Comparison of ENCODE assay signal across 9 mouse cellular contexts in the genomic region with DNA sequence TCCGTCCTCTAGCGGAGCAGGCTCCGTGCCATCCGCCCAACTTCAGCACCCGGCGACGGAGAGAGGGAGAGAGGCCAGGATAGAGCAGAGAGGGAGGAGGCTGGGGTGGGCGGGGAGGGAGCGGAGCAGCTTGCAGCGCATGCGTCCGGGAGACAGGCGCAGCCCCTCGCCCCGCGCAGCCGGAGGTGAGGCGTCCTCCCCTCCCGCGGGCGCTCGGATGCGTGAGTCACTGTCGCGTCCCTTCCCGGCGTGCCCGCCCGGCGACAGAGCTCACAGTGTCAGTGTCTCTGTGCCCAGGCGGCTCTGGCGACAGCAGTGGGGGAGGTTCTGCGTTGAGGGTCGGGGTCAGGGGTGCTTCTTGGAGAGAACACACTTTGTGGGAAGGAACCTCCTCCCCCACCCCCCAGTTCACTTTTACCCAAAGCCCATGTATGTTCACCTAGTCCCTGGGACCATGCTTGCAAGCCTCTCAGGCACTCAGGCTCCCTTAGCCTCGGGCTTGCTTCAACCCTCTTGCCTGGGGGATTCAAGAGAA. TPM values are rescaled to one million over a fixed set of nuclear protein-coding genes. Genes with fewer than 3 reads are reported as not detected.
A peak's percentile ranks its signal among the peaks of the same experiment; 100 is the strongest.
DNase-seq lines count a peak whose midpoint lies in the region; ATAC-seq and TF ChIP-seq lines count a peak whose summit lies in the region.
"Had no signal": no experiment of that assay in that cellular context is flagged by ENCODE, and none has a peak within 500 bp of the region (broad histone marks: within the 10 kb centered on the region; RNA-seq: fewer than 3 reads in every experiment).

A gene (minus strand): TSS at position 107 of the 535 bp plus-strand sequence.

- peak; percentile 69; the same call in 1 of the 2 replicates for TF ChIP-seq POLR2A in cortical plate, adult 2 months (IDR thresholded peaks at IDR 0.05; ENCODE audit: extremely low read depth, insufficient read depth, low read length)

- peak; percentile 62 for DNase-seq in layer of hippocampus, adult 11-12 months (ENCODE audit: low spot score)
- no peak for DNase-seq in layer of hippocampus, adult 9-10 months (ENCODE audit: low spot score)
- DNase-seq in gastrocnemius, postnatal 25 days: peak; percentile 10
- DNase-seq in liver: peak; percentile 43
- peak; percentile 56 for DNase-seq in yolk sac, embryonic 10.5 days (ENCODE audit: low spot score)

- peak within 1 kb of the TSS; percentile 67 for H3K9ac ChIP-seq in intestine, embryonic 16.5 days (ENCODE audit: low read depth, low read length)
- H3K9ac ChIP-seq in neural tube, embryonic 14.5 days (replicated peaks; ENCODE audit: low read depth, low read length): peak within 1 kb of the TSS; percentile 95

- H3K9me3 ChIP-seq in intestine, embryonic 16.5 days (ENCODE audit: control insufficient read depth, low read length): no peaks in the 10 kb centered on the region
- no peaks in the 10 kb centered on the region for H3K9me3 ChIP-seq in neural tube, embryonic 14.5 days (ENCODE audit: control insufficient read depth, low read length)

- TF ChIP-seq CTCF in cortical plate, adult 2 months (IDR thresholded peaks at IDR 0.05; ENCODE audit: extremely low read depth, insufficient read depth, low read length): no peak

- peak within 1 kb of the TSS; percentile 52 for H3K4me3 ChIP-seq in cortical plate, adult 2 months (ENCODE audit: insufficient read depth, low read length)
- H3K4me3 ChIP-seq in intestine, embryonic 16.5 days (ENCODE audit: low read length): peak within 1 kb of the TSS; percentile 69
- peak within 1 kb of the TSS; percentile 91 for H3K4me3 ChIP-seq in neural tube, embryonic 14.5 days (ENCODE audit: low read depth, low read length)

- H3K4me1 ChIP-seq in cortical plate, adult 2 months (ENCODE audit: control insufficient read depth, insufficient read depth, low read length): no peaks in the 10 kb centered on the region; the same call in 1 of the 2 replicates
- H3K4me1 ChIP-seq in intestine, embryonic 16.5 days (ENCODE audit: control insufficient read depth, insufficient read depth, low read length): no peaks in the 10 kb centered on the region
- H3K4me1 ChIP-seq in neural tube, embryonic 14.5 days (ENCODE audit: control insufficient read depth, insufficient read depth, low read length): no peaks in the 10 kb centered on the region

- H3K27me3 ChIP-seq in intestine, embryonic 16.5 days (replicated peaks; ENCODE audit: control insufficient read depth, insufficient read depth, low read length): no peaks in the 10 kb centered on the region; the same call in 1 of the 2 replicates
- H3K27me3 ChIP-seq in neural tube, embryonic 14.5 days (ENCODE audit: control insufficient read depth, insufficient read depth, low read length): no peaks in the 10 kb centered on the region

- ATAC-seq in intestine, embryonic 16.5 days: peak; percentile 89
- peak; percentile 95 for ATAC-seq in neural tube, embryonic 14.5 days (ENCODE audit: low read depth)

- under 1% methylated on average over 27 of the region's 35 CpGs for WGBS in intestine, embryonic 16.5 days
- WGBS in neural tube, embryonic 14.5 days: under 1% methylated on average over 19 of the region's 35 CpGs

- peak within 1 kb of the TSS; percentile 100 for H3K4me2 ChIP-seq in intestine, embryonic 16.5 days (ENCODE audit: low read depth, low read length)
- peak within 1 kb of the TSS; percentile 71 for H3K4me2 ChIP-seq in neural tube, embryonic 14.5 days (ENCODE audit: low read depth, low read length)

- no peaks in the 10 kb centered on the region for H3K36me3 ChIP-seq in intestine, embryonic 16.5 days (ENCODE audit: control insufficient read depth, insufficient read depth, low read length)
- H3K36me3 ChIP-seq in neural tube, embryonic 14.5 days (ENCODE audit: control insufficient read depth, insufficient read depth, low read length): no peaks in the 10 kb centered on the region; the same call in 1 of the 2 replicates

- peak within 1 kb of the TSS; percentile 35; the same call in 1 of the 2 replicates for H3K27ac ChIP-seq in cortical plate, adult 2 months (ENCODE audit: insufficient read depth, low read length)
- no peak within 1 kb of the TSS for H3K27ac ChIP-seq in intestine, embryonic 16.5 days (ENCODE audit: low read length)
- peak within 1 kb of the TSS; percentile 55 for H3K27ac ChIP-seq in neural tube, embryonic 14.5 days (ENCODE audit: low read depth, low read length)

RNA-seq across cellular contexts. Expression of the gene that starts here (rescaled TPM):
- polyA plus RNA-seq in cortical plate, adult 2 months (2012; rRNA removed): 21.1 and 22.9 TPM in 2 replicates
- total RNA-seq in gastrocnemius, postnatal 25 days (2021): under 1 TPM; 0.05 to 0.28 TPM
- polyA plus RNA-seq in intestine, embryonic 16.5 days (2015; fragmentation: Nextera tagmentation; extraction: Ambion mirVana): 0.98 and 1.6 TPM in 2 replicates
- 26.3 and 39.0 TPM in 2 replicates for polyA plus RNA-seq in neural tube, embryonic 14.5 days (2014; fragmentation: Nextera tagmentation; extraction: Ambion mirVana)
- total RNA-seq: neutrophil, adult 5-6 weeks had no signal

Comparison
In these comparisons a context has a peak if more than half of its experiments do, and no peak if none do; other contexts are left out.
1. Peak in DNase-seq in gastrocnemius, postnatal 25 days; RNA of the gene not detected or under 1 TPM.